9 mouse cellular contexts compared by ENCODE assay signal in the genomic region with DNA sequence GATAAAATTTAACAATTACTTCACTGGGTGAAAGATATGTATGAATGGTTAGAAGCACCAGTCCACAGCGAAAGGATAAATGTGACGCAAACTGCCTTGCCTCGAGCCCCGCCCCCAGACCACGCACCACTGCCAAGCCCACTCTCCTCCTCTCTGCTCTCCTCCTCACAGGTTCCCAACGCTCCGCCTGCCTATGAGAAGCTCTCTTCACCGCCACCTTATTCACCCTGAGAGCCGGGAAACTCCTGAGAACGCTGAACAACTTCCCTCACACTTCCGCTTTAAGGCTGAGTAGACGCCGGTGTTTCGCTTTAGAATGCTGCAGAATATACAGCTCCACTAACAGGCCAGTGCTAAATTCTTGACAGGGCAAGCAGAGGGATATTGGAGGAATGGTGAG. TPM values are rescaled to one million over a fixed set of nuclear protein-coding genes. Genes with fewer than 3 reads are reported as not detected.
DNase-seq lines count a peak whose midpoint lies in the region; ATAC-seq and TF ChIP-seq lines count a peak whose summit lies in the region.
"Had no signal": no experiment of that assay in that cellular context is flagged by ENCODE, and none has a peak within 500 bp of the region (broad histone marks: within the 10 kb centered on the region; RNA-seq: fewer than 3 reads in every experiment).

No protein-coding gene starts in this region.

- DNase-seq in testis, postnatal 10 days (ENCODE audit: low spot score): no peak
- no peak for DNase-seq in lung, adult 2 months
- DNase-seq in thymus, postnatal 0 days (ENCODE audit: low spot score): peak; percentile 24
- DNase-seq in right cerebral cortex, postnatal 4 days: no peak
- no peak for DNase-seq in left cerebral cortex, postnatal 25 days (ENCODE audit: low spot score in 2 of 2)

- H3K36me3 ChIP-seq in erythroblast, embryonic 14.5 days (ENCODE audit: control insufficient read depth): no peaks in the 10 kb centered on the region
- no peaks in the 10 kb centered on the region for H3K36me3 ChIP-seq in testis, adult 2 months (ENCODE audit: control insufficient read depth, insufficient read depth, low read length)

- H3K4me3 ChIP-seq in erythroblast, embryonic 14.5 days (replicated peaks): peak overlapping the region; percentile 38
- peak overlapping the region; percentile 81 for H3K4me3 ChIP-seq in testis, adult 2 months (ENCODE audit: control insufficient read depth, low read depth, low read length)
- H3K4me3 ChIP-seq in lung, adult 2 months (replicated peaks; ENCODE audit: extremely low read depth, low read depth, low read length): peak overlapping the region; percentile 57

- WGBS in lung, adult 2 months: 37% methylated on average over 14 of the region's 14 CpGs

- no peak for ATAC-seq in erythroblast, adult 5-6 weeks (replicated peaks; ENCODE audit: low FRiP score, poor library complexity, severe bottlenecking)

- H3K4me1 ChIP-seq in erythroblast, embryonic 14.5 days (ENCODE audit: control insufficient read depth): 0 out of 2 replicates have a peak, but pooled peaks cover 2% of the 10 kb centered on the region
- peaks cover 8% of the 10 kb centered on the region for H3K4me1 ChIP-seq in testis, adult 2 months (ENCODE audit: control insufficient read depth, insufficient read depth, low read length)
- H3K4me1 ChIP-seq in lung, adult 2 months (ENCODE audit: control insufficient read depth, insufficient read depth, low read length): no peaks in the 10 kb centered on the region

- H3K27me3 ChIP-seq in erythroblast, embryonic 14.5 days (ENCODE audit: control insufficient read depth): no peaks in the 10 kb centered on the region
- H3K27me3 ChIP-seq in testis, adult 2 months (ENCODE audit: control insufficient read depth, insufficient read depth, low read length): no peaks in the 10 kb centered on the region

- H3K9me3 ChIP-seq in erythroblast, embryonic 14.5 days (ENCODE audit: control insufficient read depth, low read length): no peaks in the 10 kb centered on the region

- no peak for TF ChIP-seq CTCF in testis, adult 2 months (IDR thresholded peaks at IDR 0.05; ENCODE audit: control insufficient read depth, insufficient read depth, insufficient replicate concordance, low read depth, low read length)
- TF ChIP-seq CTCF in lung, adult 2 months (IDR thresholded peaks at IDR 0.05; ENCODE audit: insufficient read depth, low read length): no peak

- intact Hi-C loops in left cerebral cortex, postnatal 25 days (cut with DNase I): no loop called here

- no peak for TF ChIP-seq POLR2A in testis, adult 2 months (IDR thresholded peaks at IDR 0.05; ENCODE audit: control insufficient read depth, low read depth, low read length)
- TF ChIP-seq POLR2A in lung, adult 2 months (IDR thresholded peaks at IDR 0.05; ENCODE audit: borderline replicate concordance, extremely low read depth, low read depth, low read length): no peak

- no peak overlapping the region for H3K27ac ChIP-seq in testis, adult 2 months (ENCODE audit: control insufficient read depth, insufficient read depth, low read depth, low read length)

RNA-seq across cellular contexts. Expression of a gene that starts 10.4 kb away (rescaled TPM):
- polyA plus RNA-seq in erythroblast, embryonic 14.5 days (2012): not detected in 2 replicates
- not detected in 2 replicates for total RNA-seq in erythroblast, adult 5-6 weeks (2015; ENCODE audit: low replicate concordance)
- not detected in 2 replicates for total RNA-seq in erythroblast, adult 5-6 weeks (2017; ENCODE audit: low replicate concordance)
- not detected in 2 replicates for polyA plus RNA-seq in testis, adult 2 months (2012; rRNA removed)
- 0.75 and 1.1 TPM in 2 replicates for polyA plus RNA-seq in lung, adult 2 months (2012; rRNA removed)
- polyA plus RNA-seq in thymus, postnatal 0 days (2015; fragmentation: Nextera tagmentation; extraction: Ambion mirVana): 0.18 TPM in 1 of 2 replicates, not detected in the other
- not detected for total RNA-seq in left cerebral cortex, postnatal 25 days (2021)
- polyA plus RNA-seq: large intestine, adult 2 months had no signal

RNA-seq across cellular contexts. Expression of a gene that starts 59.8 kb away (rescaled TPM):
- polyA plus RNA-seq in erythroblast, embryonic 14.5 days (2012): 0.43 and 0.45 TPM in 2 replicates
- 10.0 and 14.4 TPM in 2 replicates for total RNA-seq in erythroblast, adult 5-6 weeks (2015; ENCODE audit: low replicate concordance)
- 8.4 and 12.0 TPM in 2 replicates for total RNA-seq in erythroblast, adult 5-6 weeks (2017; ENCODE audit: low replicate concordance)
- polyA plus RNA-seq in testis, adult 2 months (2012; rRNA removed): 14.7 and 18.9 TPM in 2 replicates
- polyA plus RNA-seq in lung, adult 2 months (2012; rRNA removed): 11.0 and 15.7 TPM in 2 replicates
- polyA plus RNA-seq in thymus, postnatal 0 days (2015; fragmentation: Nextera tagmentation; extraction: Ambion mirVana): 9.6 and 10.7 TPM in 2 replicates
- 10 to 100 TPM; 35.6 to 37.2 TPM for total RNA-seq in left cerebral cortex, postnatal 25 days (2021)
